Mouse (Mus musculus) B cell, adult 2 months (primary cell): ENCODE results near the gene Zfp213.
A peak's percentile ranks its signal among the peaks of the same experiment; 100 is the strongest.

Source experiments
- DNase-seq, 2 experiments: peaks; one replicate each; pipeline ENCODE4 v3.0.0; 2022

Gene Zfp213

DNA sequence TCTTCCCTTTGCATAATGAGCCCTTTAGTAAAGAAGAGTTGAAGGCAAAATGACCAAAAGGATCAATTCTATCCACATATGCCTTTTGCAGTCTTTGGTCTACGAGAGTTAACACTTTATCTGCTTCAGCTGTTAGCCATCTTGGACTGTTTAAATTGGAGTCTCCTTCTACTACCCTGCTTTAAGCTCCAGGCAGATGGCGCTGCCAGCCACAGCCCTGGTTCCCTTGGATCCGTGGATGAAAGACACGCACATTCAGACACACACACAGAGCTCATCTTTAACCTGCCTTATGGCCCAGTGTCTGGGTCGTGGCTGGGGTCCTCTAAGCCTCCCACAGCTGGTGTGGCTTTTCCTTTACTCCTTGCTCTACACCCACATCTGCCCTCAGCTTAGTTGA, 7.0 kb upstream of the Zfp213 start:
- DNase-seq = no peak

DNA sequence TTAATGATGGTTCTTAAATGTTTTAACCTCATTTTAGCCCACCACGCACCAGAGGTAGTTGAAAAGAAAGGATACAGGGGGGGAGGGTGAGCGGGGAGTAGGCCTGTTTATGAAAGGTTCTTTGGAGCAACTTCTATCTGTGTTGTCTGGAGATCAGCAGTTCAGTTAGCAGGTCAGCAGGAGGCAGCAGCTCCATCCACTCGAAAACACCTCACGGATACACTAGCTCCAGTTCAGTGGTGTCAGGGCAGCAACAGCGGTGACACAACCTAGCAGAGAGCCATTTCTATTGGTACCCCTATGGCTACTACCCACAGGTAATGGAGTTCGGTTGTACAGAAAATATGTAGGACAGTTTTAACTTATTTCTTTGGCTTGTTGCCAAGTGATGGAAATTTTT, 6.0 kb upstream of the Zfp213 start:
- peak; percentile 54 to 58 for DNase-seq

DNA sequence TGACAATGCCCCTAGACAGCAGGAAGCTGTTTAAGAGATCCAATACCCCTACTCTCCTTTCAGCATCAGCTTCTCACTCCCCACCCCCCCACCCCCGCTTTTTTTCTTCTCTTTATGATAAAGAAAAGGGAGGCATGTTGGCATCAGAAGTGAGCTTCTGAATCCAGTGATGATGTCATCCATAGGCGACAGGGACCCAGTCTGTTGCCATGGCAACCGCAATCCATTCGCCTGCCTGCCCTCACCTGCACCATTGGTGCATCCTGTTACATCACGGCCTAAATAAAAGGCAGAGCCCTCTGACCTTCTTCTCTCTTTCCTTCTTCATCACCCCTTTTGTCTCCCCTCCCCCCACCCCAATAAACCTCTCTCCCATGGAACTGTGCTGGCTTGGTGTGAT, 4.3 kb upstream of the Zfp213 start:
- peak in 1 of 2 experiments; percentile 19 for DNase-seq

DNA sequence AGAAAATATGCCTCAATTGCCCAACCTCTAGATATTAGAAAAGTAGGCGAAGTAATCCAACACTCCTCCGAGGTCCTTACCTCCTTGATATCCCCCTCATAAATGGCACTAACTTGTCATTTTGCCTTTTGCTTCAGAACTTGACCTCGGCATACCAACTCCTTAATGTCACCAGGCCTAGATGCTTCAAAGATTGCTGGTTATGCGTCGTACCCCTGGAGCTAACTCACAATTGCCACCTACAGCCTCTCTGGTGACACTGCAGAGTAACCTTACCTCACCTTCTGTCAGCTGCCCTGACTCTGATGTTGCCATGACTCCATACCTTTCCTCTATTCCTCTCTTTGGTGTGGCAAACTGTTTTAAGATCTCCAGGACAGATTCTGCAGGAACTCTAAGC, 2.7 kb upstream of the Zfp213 start:
- peak; percentile 31 to 32 for DNase-seq

DNA sequence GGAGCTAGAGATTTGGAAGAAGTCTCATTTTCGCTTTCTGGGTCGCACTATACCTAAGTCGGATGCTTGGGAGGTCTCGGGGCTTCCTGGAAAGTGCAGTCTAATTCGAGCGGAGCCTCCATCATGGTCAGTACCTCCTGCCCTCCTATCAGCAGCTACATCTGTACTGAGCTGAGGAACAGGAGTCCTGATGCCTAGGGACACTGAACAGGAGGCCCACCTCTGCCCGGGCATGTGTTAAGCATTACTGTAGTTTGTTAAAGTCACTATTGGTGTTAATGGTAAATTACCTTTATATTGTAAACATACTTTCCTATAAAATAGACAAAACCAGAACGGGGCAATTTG, 304 bp upstream of the Zfp213 start:
- no peak for DNase-seq

DNA sequence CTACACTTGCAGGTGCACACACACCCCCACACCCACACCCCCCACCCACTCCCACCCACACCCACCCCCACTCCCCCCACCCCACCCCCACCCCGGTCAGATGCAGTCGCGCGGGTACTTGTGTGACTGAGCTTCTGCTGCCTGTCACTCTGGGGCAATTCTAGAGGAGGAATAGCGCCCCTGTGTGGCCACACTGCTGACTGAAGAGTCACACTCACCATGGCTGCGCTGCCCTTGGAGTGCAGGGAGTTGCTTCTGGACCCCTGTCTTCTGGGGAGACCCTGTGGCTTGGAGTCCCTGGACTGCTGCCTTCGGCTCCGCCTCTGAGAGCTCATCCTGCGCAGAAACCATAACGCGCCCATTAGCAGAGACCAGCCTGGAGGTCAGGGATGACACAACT, 4.3 kb downstream of the Zfp213 start:
- peak; percentile 68 to 71 for DNase-seq

DNA sequence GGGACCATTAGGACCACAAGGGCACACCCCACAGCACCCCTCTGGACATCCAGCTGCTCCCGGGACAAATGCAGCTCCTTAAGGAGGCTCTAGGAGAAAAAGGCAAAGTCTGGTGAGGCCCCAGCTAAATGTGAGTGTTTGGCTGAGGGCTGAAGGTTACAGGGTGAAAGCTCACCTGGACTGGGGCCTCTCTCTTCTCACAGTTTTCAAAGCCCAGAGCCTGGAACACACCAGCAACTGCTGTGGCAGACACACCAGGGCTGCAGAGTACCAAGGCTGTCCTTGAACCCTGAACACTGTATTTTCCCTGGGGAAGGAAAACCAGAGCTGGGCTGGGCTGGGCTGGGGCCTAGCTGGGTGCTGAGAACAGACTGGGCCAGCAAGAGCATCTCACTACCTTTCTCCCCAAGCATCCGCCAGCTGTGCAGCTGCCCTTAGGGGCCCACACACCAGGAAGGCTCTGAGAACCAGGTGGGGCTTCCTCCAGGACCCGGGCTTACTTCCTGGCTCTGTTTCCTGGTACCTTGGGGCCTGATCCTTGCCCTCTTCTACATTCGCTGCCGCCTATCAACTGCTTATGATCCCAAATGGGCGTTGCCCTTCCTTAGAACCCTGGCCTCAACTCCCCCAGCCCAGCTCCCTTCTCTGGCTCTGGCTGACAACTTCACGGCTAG, 8.7 kb downstream of the Zfp213 start:
- no peak for DNase-seq

DNA sequence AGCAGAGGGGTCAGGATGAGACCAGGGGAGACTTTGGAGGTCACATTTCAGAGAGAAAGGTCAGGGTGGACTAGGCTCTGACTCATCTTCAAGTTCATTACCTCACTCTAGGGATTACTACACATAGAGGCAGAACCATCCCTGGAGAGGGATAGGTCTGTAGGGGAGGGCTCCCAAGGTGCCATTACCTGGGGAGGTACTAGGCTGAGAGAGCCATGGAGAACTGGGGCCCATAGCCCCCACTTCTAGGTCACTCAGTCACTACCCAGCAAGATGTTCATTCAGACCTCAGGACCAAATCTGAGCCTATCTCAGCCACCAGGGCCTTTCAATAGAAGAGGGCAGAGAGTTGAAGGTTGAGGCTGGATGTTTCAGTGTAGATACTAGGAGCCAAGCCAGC, 9.7 kb downstream of the Zfp213 start:
- DNase-seq = no peak

DNA sequence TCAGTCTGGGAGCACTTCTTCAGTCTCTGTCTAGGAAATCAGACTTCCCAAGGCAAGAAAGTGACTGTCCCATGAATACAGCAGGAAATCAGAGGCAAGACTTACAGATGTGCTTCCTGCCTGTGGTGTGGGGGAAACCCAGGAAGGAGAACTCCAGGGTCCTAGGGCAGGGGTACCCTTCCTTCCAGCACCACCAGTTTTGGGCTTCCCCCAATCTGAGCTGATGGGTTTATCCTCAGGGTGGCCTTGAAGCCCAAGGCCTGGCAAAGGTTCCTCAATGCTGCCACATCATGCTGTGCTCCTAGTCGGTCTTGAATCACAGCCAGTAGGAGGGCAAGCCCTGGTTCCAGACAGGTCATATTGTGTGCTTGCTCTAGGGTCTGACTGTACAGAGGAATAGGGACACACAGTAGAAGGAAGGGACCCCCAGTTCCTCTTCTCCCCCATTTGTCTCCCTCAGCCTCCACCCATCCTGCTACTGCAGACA, 10.4 kb downstream of the Zfp213 start:
- DNase-seq = no peak

DNA sequence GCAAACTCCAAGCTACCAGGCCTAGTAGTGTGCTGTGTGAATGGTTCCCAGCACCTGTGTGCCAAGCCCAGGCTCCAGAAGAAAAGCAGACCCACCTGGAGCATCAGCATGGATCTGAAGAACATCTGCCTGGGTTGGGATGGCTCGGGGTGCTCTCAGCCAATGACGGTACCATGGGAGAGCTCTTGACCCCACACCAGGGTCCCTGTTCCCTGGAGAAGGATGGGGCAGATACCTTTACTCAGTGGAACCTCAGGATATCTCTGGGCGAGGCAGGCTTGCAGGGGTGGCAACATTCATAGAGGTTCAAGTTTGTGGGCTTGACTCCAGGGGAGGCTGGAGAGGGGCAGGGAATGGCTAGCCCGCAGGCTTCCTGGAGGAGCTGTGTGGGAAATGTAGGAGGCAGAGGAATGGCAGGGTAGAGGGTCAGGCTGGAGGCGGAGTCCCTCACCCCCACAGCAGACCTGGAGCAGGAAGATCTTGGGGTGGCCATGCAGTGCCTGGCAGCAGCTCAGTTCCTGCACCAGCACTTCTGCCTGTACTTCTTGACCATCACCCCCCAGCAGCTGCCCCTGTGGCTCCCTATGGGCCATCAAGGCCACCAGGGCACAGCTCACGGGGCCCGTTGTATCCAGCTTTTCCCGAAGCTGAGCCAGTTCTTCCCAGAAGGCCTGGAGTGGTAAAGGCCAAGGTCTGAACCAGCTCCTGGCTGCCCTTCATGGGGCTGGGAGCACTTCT, 11.0 kb downstream of the Zfp213 start:
- no peak for DNase-seq

DNA sequence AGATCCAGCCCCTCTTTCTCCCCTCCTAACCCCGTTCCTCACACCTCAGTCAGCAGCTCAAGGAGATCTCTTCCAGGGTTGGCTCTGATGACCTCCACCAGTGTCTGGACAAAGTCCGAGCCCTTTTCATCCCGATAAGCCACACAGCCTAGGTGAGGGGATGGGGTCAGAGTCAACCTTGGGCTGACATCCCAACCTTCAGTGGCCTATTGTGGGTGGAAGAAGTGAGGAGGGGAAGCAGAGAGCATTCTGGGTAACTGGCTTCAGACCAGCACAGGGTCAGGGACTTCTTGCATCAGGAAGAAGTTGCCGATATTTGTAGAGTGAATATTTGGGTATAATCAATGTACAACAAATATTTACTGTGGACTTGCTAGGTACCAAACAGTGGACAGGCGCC, 12.1 kb downstream of the Zfp213 start:
- DNase-seq = no peak

DNA sequence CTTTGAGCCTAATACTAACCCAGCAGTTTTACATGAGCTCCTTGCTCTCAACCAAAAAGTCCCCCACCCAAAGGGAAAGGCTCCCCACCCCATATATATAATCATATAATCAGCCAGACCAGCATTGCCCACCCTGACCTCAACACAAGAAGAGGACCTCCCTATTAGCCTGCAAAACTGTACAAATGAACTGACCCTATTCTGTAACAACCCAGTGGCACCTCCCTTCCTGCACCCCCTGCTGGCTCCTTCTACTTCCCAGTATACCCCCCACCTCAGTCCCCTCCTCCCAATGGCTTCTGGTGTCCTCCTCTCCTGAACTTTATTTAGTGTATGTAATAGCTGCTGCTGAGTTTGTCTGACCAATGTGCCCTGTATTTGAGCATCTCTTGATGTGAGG, 12.6 kb downstream of the Zfp213 start:
- no peak for DNase-seq

DNA sequence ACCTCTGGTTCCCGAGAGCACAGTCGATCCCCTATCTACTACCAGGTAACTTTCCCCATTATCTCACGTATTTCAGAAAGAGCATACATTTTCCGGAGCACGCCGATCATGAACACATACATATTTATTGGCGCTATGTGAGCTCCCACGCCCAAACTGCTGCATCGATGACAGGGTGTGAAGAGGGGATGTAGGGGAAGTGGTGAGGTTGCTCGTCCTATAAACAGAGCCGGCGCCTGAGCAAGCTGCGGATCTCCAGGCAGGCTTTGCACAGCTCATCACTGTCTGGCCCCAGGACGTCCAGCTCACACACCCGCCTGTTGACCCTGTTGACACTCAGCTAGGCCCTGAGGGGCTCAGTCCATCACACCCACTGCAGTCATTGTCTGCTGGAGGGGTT, 13.2 kb downstream of the Zfp213 start:
- DNase-seq = peak; percentile 32

DNA sequence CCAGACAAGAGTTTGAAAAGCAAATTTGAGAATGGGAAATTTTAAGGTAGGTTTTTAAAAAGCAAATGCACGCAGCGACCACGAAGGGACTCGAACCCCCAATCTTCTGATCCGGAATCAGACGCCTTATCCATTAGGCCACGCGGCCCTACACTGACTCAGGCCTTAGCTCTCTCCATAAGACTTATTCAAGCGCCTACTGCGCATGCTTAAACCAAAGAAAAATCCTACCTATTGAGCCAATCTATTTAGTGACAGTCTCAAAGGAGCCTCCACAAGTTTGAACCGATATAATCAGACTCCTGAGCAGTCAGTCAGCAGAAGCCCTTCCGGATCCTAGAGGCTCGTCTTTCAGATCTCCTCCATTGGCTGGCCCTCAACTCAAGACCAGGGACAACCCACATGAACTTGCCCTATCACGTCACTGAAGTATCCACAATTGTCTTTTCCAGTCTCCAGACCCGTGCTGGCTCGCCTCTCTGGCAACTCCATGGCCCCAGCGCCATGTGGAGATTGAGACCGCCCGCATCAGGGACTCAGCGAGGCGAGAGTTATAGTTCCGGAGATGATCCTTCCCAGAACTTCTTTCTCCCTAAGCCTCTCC, 13.7 kb downstream of the Zfp213 start:
- DNase-seq = peak; percentile 95 to 96

DNA sequence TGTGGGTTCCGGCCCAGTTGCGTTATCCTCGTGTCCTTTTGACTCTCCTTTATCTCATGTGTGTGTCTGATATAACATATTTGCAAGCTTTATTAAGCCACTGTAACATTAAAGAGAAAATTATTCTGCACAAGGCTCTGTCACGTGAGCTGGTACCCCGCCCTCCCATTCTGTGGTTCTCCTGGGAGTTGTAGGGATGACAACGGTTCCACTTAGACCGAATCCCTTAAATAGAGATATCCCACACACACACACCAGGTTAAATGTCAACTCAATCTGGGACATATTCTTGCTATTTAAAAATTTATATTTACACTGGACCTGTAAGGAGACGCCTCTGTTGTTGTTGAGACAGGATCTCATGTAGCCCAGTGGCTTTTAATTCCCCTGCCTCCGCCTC, 14.6 kb downstream of the Zfp213 start:
- no peak for DNase-seq

DNA sequence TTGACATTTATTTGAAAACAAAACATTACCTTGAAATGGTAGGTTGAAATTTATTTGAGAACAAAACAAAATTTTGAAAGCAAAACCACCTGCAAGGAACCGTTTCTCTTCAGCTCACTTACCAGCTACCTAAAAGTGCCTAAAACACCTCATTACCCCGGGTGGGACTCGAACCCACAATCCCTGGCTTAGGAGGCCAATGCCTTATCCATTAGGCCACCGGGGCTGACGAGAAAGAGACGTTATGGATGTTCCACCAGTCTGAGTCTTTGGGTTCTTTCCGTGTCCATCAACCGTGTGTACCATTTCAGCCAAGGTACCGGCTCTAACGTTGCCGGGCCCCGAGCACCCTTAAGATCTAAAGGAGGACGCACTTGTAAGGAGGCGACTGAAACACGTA, 15.4 kb downstream of the Zfp213 start:
- DNase-seq = peak; percentile 87 to 90

DNA sequence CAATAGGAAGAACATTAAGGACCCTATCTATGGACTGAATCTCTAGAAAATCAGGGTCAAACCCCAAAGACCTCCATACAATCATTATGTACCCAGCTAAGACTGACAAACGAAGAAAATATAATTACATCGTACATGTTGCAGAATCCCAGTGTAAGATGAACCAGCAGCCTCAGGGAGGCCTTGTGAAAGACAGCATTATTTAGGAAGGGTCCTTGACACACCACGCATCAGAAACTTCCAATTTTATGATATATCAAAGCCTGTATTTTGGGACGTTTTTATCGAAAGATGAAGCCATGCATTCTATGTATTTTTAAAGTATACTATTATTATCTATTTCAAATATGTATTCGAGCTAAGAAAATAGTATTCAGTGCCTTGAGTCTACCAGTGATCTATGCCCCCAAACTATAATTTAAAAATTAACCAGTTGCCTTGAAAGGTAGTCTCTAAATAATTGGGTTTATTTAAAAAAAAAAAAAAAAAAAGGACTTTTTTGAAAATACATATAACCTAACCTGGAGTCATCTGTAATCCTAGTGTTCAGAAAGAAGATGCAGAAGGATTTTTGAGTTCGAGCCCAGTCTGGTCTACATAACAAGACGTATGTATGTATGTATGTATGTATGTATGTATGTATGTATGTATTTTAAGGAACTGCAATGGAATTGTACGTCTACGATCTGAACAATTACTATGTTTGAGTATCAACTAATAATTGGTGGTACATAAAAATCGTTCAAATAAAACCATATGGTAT, 16.2 kb downstream of the Zfp213 start:
- DNase-seq = no peak

DNA sequence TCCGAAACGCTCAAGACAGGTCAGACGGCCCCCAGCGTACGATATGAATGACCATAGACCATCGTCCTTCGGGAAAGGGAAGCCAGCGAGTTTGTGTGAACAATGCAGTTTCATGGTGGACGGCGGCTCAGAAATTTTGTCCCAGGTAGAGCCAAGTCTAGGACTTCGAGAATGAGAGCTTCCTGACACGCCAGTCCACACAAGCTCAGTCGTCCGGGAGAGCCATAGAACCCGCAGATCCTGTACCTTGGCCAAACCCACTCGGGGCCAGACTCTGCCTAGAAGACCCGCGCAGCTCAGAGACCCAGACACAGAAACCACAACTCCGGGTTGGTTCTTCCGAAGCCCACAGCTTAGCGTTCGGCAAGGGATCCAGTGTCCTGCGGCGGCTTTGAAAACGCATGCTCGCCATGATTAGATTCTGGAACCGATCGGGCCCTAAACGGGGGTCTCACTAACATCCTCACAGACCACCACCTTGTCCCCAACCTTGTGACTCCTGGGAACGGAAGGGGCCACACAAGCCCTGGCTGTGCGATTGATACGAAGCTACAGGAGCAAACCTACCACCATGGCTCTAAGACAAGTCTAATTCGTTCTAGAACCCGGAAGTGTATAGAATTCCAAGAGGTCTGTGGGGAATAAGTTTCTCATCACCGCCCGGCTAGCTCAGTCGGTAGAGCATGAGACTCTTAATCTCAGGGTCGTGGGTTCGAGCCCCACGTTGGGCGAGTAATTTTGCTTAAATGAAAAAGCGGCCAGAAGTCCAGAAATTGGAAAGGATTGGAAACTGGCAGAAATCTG, 17.1 kb downstream of the Zfp213 start:
- peak; percentile 87 for DNase-seq

DNA sequence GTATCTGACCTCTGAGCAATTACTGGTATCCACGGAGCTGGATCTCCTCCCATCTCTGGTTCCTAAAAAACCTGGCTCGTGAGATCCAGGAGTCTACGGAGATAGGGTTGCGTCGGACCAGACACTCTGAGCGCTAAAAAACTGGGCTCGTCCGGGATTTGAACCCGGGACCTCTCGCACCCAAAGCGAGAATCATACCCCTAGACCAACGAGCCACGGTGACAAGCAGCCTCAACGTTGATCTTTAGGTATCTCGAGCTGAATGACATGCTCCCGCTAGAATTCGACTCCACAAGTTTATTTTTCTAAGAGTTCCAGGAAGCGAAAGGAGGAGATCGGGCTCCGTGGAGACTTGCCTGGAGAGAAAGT, 17.7 kb downstream of the Zfp213 start:
- DNase-seq = peak; percentile 85

DNA sequence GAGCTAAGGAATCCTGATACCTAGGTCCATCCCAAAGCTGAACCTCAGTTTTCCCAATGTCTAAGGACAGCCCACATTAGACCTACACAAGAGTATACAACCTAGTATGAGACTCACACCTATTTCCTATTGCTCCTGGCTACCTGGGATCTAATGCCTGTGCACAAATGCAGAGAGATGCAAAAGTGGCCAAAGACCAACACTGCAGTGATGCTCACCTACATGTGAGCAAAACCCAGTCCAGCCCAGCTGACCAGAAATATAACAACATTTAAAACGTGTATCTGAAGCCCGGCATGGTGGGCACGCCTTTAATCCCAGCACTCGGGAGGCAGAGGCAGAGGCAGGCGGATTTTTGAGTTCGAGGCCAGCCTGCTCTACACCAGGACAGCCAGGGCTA, 18.2 kb downstream of the Zfp213 start:
- no peak for DNase-seq

DNA sequence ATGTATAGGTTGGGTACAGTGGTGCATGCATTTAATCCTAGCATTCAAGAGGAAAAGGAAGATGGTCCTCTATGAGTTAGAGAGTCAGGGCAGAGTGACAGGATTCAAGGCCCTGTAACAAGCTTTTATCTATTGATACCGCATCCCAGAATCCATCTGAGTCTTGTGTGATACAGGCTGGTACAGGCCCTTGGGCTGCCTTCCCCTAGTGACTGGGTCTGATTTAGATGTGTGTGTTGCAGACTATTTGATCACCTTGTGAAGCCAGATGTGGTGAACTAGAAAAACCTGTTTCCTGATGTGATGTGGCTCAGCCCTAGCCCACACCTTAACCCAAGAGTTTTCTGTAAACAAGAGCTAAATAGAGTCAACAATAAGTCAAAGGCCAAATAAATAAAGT, 19.3 kb downstream of the Zfp213 start:
- DNase-seq = no peak

DNA sequence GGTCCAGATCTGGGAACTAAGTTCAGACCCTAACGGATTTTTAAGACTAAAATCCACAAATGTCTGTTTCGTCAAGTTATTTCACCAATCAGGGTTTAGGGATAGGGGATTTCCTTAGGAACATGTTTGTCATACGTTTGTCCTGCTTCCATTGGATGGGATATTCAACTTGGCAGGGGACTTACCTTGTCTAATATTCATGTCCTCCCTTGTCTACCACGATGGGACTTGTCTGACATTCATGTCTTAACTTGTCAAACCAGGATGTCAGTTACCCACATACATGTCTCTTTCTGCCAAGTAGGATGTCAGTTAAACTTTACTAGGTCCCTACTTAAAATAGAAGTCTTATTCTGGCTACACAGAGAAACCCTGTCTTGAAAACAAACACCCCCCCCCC, 20.1 kb downstream of the Zfp213 start:
- no peak for DNase-seq

DNA sequence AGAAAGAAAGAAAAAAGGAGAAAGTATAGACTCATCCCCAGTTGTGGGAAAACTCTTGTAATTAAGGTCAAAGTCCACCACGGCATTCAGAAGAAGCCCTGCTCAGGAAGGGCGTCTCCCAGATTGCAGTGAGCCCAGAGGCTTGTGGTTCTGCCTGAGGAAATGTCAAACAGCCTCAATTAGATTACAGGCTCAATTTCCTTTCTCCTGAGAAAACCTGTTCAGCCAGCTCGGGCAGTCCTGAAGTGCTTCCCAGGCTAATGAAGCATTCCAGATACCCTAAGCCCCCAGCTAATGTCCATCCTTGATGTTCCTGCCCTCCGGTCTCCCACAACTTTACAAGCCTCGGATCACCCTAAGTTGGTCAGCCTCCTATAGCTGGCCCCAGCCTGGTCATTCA, 20.7 kb downstream of the Zfp213 start:
- no peak for DNase-seq
